Mouse (Mus musculus) retina, adult 2 months (tissue): ENCODE data around the gene Oxa1l.

ENCODE experiments used
- DNase-seq: peaks from one replicate; pipeline ENCODE4 v3.0.0-alpha.2; 2012; ENCODE audit warnings: low read depth, low spot score

Gene Oxa1l

DNA sequence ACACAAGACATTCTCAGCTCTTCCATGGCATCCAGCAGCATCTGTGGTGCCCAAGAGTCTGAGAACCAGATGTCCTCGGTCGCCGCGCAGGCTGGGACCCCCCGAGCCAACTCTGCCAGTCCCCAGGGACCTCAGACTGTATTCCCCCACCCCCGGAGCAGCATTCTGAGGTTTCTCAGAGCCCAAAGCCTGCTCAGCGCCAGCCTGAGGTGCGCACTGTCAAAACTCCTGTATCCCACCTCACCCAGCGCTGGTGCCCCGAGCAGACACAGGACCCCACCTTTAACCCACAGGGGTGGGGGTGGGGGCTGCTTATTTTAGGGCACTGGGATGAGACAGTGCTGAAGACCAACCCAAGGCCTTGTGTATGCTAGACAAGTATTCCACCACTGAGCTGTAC lies 10.8 kb downstream of the Oxa1l start:
- DNase-seq, result no peak

DNA sequence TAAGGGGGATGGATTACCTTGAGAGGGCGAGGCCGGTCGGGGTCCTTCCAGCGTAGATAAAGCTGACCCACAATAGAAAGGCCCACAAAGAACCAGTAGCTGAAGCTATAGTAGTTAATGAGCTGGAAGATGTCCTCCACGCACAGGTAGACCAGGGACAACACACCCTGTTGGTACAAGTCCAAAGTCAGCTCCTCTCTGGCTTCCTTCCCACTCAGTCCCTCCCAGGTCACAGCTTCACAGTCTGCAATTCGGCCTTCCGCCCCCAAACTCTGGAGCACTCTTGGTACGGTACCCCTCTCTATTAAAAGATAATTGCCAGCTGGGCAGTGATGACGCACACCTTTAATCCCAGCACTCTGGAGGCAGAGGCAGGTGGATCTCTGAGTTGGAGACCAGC lies 12.3 kb downstream of the Oxa1l start:
- no peak for DNase-seq

DNA sequence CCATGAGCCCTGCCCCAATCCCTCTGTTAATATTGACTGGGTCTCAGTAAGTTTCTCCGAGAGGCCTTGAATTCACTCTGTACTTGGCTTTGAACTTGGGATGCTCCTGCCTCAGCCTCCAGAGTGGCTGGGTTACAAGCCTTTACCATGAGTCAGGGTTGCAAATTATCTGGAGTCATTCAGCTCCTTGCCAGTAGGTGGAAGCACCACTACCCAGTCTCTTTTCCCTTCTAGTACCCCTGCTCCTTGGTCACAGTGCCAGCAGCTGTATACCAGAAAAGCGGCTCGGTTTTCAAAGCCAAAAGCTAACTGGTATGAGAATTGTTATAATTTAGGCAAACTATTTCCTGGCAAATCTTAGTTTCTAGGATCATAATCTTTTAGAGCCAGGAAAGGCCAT lies 15.3 kb downstream of the Oxa1l start:
- no peak for DNase-seq

DNA sequence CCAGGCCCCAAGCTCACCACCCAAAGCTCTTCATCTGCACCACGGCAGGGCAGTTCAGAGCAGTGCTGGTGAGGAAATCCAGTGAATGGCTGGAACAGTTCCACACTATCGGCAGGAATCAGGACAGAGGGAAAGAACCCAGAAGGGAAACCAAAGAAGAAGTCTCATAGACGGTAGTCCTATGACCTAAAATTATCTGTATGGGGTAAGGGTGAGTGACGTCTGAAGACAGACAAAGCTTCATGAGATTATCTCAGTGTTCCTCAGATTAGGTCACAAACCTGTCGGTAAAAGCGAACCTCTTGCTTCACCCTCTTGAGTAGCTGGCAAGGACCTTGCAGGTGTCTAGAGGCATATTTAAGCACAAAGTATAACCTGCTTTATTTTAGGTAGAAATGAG lies 16.5 kb downstream of the Oxa1l start:
- no peak for DNase-seq

DNA sequence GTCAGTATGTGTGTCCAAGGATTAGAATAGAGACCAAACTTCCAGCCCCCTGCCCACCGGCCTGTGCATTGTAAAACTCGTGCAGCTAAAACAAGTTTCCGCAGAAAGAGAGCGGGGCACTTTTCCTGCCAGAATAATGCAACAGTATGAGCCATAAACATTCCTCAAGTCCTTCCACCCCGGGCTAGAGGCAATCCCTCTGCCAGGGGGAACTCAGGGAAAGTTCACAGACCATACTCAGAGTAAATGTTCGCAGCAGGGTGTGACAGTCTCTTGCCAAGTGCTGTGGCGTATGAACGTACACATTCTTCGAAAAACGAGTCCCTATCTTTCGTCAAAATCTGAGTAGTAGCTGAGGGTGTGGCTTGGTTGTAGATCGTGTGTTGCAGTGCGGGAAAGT lies 18.9 kb downstream of the Oxa1l start:
- no peak for DNase-seq

DNA sequence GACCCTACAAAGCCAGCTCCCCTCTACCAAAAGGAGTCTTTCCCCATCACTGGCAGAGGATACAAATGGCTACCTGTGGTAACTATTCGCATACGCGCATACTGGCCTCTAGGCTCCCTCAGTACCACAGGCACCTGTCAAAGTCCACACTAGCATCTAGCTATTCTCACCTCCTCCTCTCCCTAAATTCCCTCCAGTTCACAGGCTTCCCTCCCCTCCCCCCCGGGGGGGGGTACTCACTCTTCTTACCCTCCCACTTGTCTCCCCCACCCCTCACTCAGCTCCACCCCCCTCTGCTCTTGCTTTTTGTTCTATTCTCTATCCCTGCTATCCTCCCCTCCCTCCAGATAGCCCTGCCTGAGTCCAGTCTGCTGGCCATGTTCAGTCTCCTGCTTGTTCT lies 20.0 kb downstream of the Oxa1l start:
- no peak for DNase-seq

DNA sequence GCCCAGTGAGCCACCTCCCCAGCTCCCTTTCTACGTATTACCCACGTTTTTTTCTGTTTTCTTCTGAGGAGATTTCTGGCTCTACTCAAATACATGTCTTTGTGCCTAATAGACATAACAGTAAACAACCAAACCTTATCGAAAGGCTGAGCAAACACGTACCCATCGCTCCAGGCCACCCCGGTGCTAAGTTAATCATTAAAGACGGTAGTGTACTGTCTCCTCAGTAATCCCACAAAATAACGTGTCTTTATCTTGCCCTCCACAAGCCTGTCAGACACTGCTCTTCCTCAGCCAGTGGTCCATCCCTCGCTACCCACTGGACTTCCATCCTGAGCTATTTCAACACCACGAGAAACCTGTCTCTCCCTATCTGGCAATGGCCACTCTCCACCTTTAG lies 21.2 kb downstream of the Oxa1l start:
- DNase-seq, result no peak

DNA sequence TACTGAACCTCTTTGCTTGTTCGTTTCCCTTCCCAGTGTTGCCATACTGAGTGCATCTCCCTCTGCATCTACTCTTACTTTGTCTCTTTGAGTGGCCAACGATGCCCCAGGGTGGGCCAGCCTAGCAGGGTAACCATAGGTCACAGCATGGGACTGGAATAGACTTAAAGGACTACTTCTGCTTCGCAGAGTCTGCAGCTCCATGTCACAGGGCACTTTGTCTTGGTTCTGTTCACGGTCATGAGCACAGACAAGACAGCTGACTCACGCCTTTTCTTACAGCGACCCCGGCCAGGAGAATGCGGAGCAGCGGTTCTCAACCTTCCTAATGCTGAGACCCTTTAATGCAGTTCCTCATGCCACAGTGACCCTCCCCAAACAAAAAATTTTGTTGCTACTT lies 22.0 kb downstream of the Oxa1l start:
- no peak for DNase-seq

DNA sequence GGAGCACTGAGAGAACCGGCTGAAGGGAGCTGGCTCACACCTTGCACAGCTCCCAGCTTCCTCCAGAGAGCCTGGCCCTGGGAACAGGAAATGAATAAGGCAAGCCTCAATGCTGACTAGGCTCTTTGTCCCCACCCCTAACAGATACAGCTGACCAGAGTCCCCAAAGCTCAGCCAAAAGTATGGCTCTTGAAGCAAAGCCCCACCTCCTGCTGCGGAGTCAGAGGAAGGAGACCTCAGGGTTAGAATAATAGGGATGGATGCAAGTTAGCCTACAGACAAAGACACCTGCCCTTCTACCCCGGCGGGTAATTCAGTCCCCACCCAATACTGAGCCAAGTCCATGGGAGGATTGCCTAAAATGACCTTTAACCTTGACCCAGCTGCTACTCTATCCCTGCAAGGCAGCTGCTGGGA lies 22.7 kb downstream of the Oxa1l start:
- no peak for DNase-seq

DNA sequence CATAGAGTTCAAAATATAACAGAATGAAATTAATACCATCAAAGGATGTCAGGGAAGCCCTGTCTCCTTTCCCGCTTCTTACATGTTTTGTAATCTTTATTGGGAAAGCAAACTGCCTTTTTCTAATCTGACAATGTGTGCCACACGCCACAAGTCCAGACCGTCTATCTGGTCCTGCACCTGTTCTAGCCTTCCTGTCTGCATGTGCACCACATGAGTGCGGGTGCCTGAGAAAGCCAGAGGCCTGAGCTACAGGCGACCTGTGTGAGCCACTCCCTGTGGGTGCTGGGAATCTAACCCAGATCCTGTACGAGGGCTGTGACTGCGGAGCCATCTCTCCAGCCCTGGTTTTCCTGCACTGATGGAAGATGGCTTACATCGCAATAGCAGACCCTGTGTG lies 23.8 kb downstream of the Oxa1l start:
- no peak for DNase-seq

DNA sequence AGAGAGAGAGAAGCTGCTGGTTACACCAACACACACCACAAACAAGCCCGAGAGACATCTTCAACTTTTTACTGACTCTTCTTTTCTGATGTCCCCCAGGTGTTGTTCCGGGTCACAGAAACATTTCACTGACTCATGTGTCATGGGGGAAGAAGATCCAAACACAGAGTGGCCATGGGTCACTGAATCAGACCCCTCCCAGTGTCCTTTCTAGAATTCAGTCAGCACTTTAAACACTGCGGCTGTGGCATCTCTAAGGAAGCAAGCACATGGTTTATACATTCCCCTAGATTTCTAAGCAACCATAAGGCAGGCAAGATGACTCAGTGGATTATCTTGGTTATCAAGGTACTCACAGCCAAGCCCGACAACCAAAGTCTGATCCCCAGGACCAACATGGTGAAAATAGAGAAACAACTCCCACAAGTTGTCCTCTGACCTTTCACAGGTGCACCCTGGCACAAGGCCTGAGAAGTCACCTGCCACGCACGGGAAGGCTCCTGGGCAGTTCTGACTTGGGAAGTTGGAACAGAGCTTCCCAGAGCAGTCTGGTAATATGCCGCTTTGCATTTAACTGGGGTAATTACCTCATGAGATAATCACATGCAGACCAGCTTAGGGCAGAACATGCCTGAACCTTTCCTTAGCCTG lies 25.5 kb downstream of the Oxa1l start:
- no peak for DNase-seq

DNA sequence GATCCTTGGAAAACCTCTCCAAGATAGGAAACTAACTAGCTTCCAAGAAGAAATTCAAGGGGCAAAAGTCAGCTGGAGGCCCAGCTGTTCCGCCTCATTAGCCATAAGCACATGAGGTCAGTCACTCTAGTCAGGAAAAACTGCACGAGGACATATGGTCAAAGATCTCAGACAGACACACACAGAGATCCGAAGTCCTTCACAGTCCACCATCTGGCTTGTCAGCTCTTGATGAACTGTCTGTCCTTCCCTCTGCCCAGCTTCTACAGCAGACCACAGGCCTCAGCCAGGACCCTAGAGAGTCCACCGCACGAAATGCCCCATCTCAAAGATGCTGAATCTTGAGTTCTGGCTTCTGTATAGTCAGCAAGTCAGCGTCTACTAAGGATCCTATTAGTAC lies 26.9 kb downstream of the Oxa1l start:
- no peak for DNase-seq

DNA sequence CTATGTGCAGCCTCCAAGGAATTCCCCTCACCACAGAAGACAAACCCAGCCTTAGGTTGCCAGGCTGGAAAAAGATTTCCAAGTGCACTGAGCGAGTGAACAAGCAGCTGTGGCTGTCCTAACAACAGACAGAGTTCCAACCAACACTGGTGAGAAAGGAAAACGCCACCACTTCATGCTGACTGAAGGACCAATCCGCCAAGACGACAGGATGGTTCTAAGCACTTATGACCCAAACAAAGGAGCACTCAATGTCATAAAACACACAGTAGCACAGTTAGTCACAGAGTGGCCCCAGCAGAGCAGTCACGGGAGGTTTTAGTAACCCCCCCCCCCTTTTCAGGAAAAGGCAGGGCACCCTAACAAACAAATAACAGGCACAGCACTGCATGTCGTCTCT lies 30.2 kb downstream of the Oxa1l start:
- no peak for DNase-seq

DNA sequence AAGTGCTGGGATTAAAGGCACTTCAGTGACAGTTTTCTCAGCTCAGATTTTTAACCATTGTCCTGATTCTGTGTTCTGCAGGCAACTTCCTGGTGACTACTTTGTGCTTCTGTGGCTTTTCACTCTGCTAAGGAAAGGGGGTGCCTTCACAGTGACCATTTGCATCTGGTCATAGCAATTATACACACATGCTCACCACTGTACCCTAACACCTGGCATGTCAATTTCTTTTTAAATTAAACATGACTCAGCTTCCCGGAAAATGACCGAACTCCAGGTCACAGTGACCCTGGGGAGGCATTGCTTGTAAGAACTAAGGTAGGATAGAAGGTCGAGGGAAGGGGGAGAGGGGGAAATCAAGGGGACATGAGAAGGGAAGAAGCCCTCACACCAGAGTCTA lies 33.2 kb downstream of the Oxa1l start:
- DNase-seq, result no peak

DNA sequence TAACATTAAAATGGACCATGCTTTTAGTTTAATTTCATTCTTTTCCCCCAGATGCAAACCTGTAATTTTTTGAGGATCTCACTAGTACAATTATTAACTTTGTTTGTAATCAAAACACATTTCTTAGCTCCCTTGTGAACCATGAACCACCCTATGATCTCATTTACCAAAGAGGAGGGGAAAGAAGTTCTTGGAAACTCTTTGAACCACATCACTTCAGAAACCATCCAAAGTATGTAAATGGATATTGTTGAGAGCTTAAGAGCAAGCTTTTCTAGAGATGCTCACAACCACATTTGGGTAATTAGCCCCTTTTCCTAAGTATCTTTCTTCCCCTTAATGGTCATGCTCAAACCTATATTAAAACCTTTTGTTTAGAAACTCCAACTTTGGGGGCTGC lies 33.7 kb downstream of the Oxa1l start:
- no peak for DNase-seq

DNA sequence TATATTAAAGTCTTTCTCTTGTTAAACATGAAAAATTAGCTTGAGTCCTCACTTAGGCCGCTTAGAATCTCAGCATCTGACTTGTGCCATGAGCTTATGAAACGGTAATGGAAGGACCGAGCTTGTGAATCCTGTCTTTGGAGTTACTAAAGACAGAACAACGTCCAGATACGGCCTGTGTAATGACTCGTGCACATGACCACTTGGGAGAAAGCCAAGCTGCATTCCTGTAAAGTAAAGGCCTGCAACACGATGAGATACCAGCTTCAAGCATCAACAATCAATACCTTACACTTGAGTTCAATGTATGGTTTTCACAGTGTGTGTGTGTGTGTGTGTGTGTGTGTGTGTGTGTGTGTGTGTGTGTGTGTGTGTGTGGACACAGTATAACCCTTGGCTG lies 36.1 kb downstream of the Oxa1l start:
- no peak for DNase-seq

DNA sequence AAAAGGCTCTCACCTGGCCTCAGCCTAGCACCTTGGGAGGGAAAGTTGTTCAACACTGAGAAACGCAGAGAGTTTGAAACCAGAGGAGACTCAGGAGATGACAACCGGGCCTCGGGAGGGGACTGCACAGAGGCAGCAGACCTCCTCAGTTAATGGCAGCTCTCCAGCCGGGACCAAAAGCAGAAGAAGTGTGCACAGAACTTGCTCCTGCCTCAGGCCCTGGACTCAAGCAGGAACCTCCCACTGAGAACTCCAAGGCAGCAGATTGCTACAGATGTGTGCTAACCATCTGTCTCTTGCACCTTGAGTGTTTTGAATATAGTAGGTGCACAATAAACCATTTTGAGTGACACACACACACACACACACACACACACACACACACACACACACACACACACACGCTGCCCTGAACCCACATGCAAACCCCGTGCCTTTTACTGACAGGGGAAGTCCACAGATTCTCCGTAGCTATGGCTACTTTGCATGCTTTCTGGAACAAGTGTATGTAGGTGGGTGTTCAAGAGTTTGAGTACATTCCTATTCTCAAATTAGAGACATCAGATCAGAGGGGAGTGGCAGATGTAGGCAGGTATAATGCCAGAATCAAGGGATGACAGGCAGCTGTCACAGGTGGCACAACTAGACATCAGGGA lies 37.4 kb downstream of the Oxa1l start:
- no peak for DNase-seq

DNA sequence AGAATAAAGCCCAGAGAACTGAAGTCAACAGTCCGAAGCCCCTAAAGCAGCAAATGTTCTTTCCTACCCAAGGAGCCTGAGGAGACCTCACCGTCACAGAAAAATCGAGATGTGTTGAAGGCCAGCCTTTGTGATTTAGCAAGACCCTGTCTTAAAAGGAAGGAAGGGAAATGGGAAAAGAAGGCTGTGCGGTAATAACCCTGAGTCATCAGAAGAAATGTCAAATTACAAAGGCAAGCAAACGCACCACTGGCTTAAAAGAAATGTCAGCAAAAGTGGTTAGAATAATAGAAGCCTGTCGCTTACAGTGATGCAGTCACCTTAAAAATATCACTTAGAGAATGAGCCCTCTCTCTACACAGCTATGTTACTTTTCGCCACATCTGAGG lies 37.9 kb downstream of the Oxa1l start:
- DNase-seq, result no peak

DNA sequence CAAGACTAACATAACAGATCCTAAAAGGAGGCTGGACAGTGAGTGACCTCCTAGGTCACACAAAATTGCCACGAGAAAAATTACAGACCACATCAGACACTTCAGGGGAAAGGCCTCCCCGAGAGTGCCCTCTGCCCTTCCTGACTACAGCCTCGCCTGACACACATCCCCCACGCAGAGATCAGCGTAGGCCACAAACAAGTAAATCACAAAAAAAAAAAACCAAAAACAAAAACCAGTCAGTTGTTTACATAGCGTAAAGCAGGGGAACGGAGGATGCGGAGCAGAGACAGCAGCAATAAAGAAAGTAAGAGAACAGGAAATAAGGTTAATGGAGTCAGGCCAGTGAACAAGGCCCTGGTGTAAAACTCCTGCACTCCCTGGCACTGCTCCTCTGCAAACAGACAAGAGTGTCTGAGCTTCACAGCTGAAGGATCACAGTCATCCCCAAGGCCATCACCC lies 38.3 kb downstream of the Oxa1l start:
- DNase-seq, result no peak

DNA sequence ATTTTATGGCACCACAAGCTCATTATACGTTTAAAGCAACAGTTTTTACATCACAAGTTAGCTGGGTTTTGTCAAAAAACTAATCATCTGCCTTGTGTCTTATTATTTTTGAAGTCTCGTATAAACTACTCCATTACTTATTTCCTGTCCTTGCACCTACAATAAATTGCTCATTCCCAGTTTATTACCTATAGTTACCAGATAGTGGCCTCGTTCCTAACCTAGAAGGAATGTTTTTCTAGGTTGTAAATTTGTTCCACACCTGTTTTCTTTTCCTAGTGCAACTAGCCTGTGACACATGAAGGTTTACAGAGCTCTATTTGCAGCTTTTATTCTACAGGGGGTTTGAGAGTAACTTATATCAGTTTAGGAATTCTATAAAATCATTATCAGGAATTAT lies 41.1 kb downstream of the Oxa1l start:
- no peak for DNase-seq

DNA sequence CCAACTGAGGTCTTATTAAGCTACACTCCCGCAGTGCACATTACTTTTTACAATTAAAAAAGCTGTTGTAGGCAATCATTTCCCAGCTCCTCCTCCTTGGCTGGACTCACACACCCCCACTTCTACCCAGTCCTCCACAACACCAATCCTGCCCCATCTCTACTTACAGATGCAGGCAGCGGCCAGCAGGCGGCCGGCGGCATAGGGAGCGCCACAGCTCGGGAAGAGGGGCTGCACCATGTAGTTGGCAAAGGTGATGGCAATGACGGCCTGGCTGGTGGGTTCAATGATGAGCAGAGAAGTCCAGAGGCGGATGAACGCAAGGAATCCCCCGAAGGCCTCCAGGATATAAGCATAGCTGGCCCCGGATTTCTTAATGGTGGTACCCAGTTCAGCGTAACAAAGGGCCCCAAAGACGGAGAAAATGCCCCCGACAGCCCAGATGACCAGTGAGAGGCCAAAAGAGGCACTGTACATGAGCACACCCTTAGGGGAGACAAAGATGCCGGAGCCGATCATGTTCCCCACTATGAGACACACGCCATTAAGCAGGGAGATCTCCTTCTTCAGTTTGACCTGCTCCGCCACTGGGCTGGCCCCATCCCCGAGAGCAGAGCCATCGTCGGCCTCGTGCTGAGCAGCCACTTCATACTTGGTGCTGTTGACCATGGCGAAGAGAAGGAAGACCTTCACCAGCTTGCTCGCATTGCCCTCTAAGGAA lies 47.9 kb downstream of the Oxa1l start:
- DNase-seq, result no peak

DNA sequence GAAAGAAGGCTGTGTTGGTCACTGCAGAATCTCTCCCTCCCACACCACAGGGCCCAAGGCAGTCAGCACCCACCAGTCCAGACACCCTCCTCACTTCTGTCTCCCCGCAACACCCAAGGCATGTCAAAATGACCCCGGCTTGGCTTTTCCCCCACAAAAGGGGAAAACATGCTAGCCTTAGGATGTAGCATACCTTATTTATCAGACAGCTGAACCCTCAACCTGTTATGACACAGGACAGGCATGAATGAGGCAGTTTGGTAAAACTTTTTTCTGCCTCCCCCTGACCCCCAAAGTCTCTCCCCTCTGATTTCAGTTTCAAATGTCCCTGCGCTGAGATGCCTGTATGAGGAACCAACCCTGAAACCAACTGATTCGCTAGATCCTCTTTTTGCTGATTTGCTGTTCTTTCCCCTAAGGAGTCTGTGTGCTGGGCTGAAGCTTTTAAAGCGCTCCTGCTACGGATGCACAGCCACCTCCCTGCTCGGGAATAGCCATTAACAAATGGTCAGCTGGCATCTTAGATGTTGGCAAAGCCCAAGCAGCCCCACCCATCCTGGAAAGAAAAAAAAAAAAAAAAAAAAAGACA lies 48.5 kb downstream of the Oxa1l start:
- no peak for DNase-seq
